Mouse (Mus musculus) telencephalon, adult 2 months (tissue): ENCODE measurements around the gene Inpp5f.

Experiments used
- DNase-seq: peaks from one replicate; pipeline ENCODE4 v3.0.0-alpha.2; 2011; ENCODE audit warnings: low read depth, low spot score

The Inpp5f gene

GRCm38 (mm10) chr7:128739462-128740277 is 128.5 kb downstream of the Inpp5f start:
- DNase-seq, result no peak

GRCm38 (mm10) chr7:128740334-128740733 is 129.2 kb downstream of the Inpp5f start, which contains the start of gene Mcmbp:
Mcmbp (minus strand) TSS chr7:128740495.
- DNase-seq, result peak; percentile 87

GRCm38 (mm10) chr7:128743898-128744297 is 132.8 kb downstream of the Inpp5f start:
- no peak for DNase-seq

GRCm38 (mm10) chr7:128744684-128745485 is 133.8 kb downstream of the Inpp5f start, which contains the start of gene Sec23ip:
Sec23ip (plus strand) TSS chr7:128744943.
- DNase-seq, result peak; percentile 98
